Mouse (Mus musculus) liver, postnatal 0 days (tissue): ENCODE results near the gene Tbc1d32.

Source experiments
- CTCF ChIP-seq: sonication (generic); IDR thresholded peaks from 2 replicates; pipeline ENCODE4 v1.5.1; 2016; ENCODE audit warnings: antibody characterized with exemption, low read depth
- EP300 ChIP-seq: IDR thresholded peaks from 2 replicates; pipeline ENCODE4 v1.6.1; 2016; ENCODE audit warnings: antibody characterized with exemption, low read depth, mild to moderate bottlenecking

GRCm38 (mm10) chr10:56061238-56061830 is 167.2 kb downstream of the Tbc1d32 start:
- no peak for TF ChIP-seq EP300
- no peak for TF ChIP-seq CTCF
